Mouse (Mus musculus) intestine, embryonic 15.5 days (tissue): ENCODE measurements at regions not wholly inside any gene's neighbourhood (a gene's known extent, or its start where the extent isn't known, plus 50 kb on each side); places are given as distances from the start of the nearest gene placed in this dataset.
A peak's percentile ranks its signal among the peaks of the same experiment; 100 is the strongest.

Source experiments
- ATAC-seq: fragments of 200-750 bp; cut with Nextera tagmentation; 2 replicates; pipeline ENCODE4 v1.8.0; 2017; ENCODE audit warnings: moderate TSS enrichment, moderate library complexity
- H3K27ac ChIP-seq: fragments of 300-500 bp; sonication (generic); 2 replicates; pipeline ENCODE4 v1.5.1; 2015; ENCODE audit warnings: mild to moderate bottlenecking, inconsistent platforms
- H3K27me3 ChIP-seq: fragments of 300-500 bp; sonication (generic); replicated peaks from 2 replicates; pipeline ENCODE4 v1.6.1; 2015; ENCODE audit warnings: inconsistent platforms
- H3K36me3 ChIP-seq: fragments of 300-500 bp; sonication (generic); 2 replicates; pipeline ENCODE4 v1.6.1; 2015; ENCODE audit warnings: inconsistent platforms
- H3K4me1 ChIP-seq: fragments of 300-500 bp; sonication (generic); replicated peaks from 2 replicates; pipeline ENCODE4 v1.6.1; 2015; ENCODE audit warnings: inconsistent platforms
- H3K4me2 ChIP-seq: fragments of 300-500 bp; sonication (generic); replicated peaks from 2 replicates; pipeline ENCODE4 v1.6.1; 2015; ENCODE audit warnings: mild to moderate bottlenecking, inconsistent platforms
- H3K4me3 ChIP-seq: fragments of 300-500 bp; sonication (generic); replicated peaks from 2 replicates; pipeline ENCODE4 v1.5.1; 2015; ENCODE audit warnings: inconsistent platforms
- H3K9ac ChIP-seq: fragments of 300-500 bp; sonication (generic); 2 replicates; pipeline ENCODE4 v1.6.1; 2015; ENCODE audit warnings: inconsistent platforms
- H3K9me3 ChIP-seq: fragments of 300-500 bp; sonication (generic); 2 replicates; pipeline ENCODE4 v1.6.1; 2016; ENCODE audit warnings: inconsistent platforms
- whole genome bisulfite sequencing: fragments of 180-500 bp; shearing (Covaris S2); methylation state at CpG from one replicate; pipeline ENCODE4 v1.1.7; 2015; 5-methylcytosine and 5-hydroxymethylcytosine counted together

DNA sequence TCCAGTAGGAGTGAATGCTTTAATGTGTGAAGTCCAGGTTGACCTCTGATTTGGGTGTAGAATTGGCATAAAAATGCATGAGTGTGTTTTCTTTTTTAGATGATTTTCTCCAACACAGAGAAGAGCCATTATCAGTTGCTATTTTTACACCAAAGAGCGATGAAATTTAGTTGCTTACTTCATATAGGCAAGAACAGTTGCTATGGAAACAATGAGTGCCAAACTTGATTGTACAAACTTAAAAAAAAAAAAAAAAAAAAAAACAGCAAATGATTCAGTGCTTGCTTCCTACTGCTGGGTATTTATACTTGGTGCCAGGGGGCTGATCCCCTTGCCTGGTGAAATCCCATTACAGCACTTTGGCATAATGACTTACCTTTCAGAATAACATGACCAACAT is 268.0 kb downstream of the Sec23a start:
- Histone ChIP-seq H3K27ac (no peak overlapping the region), H3K4me1 (no peaks in the 10 kb centered on the region), H3K9ac (no peak overlapping the region), H3K9me3 (no peaks in the 10 kb centered on the region), H3K36me3 (no peaks in the 10 kb centered on the region), H3K4me2 (no peak overlapping the region), H3K4me3 (no peak overlapping the region), H3K27me3 (no peaks in the 10 kb centered on the region)
- 91% methylated on average over 1 of the region's 1 CpGs for whole genome bisulfite sequencing
- no peak for ATAC-seq

DNA sequence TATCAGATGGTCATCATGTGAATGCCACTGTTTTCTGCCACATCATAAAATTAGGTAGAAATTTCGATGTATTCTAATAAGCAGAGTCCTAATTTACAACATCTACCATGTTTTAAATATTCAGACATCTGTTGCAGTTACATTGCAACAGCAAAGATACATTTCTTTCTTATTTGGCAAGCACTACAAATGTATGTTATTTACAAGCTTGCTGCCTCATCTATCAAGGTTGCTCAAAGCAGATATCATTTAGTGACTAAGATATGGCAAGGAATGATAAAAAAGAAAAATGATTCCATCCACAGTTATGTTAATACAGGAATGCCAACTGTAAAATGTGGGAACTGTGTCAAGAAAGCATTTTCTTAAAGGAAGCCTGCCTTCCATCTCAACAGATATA is 283.7 kb downstream of the Sec23a start:
- H3K4me3 ChIP-seq, result no peak overlapping the region
- H3K9ac ChIP-seq, result no peak overlapping the region
- H3K9me3 ChIP-seq, result no peaks in the 10 kb centered on the region
- H3K4me2 ChIP-seq, result no peak overlapping the region
- no peak for ATAC-seq
- H3K27me3 ChIP-seq, result no peaks in the 10 kb centered on the region
- no peaks in the 10 kb centered on the region for H3K36me3 ChIP-seq
- 44% methylated on average over 1 of the region's 1 CpGs for WGBS
- no peak overlapping the region for H3K27ac ChIP-seq
- H3K4me1 ChIP-seq, result no peaks in the 10 kb centered on the region

DNA sequence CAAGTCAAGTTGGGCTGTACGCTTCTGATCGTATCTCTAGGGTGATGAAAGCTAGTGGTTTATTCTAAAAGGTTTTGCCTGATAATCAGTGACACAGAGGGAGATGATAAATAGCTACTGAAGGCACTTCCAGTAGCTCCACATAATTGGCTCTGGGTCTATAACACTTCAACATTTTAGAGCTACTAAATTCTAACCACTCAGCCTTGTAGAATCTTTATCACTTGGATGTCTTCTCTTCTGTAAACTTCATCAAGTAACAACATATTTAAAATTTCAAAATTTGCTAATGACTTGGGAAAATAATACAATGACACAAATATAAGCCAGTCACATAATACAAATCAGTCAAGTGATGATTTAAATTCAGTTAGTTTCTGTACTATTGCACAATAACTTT is 284.3 kb downstream of the Sec23a start:
- Histone ChIP-seq H3K9ac (no peak overlapping the region), H3K36me3 (no peaks in the 10 kb centered on the region), H3K4me3 (no peak overlapping the region), H3K4me2 (no peak overlapping the region), H3K9me3 (no peaks in the 10 kb centered on the region), H3K27me3 (no peaks in the 10 kb centered on the region), H3K27ac (no peak overlapping the region), H3K4me1 (no peaks in the 10 kb centered on the region)
- no peak for ATAC-seq
- WGBS, result 80% methylated on average over 2 of the region's 2 CpGs

DNA sequence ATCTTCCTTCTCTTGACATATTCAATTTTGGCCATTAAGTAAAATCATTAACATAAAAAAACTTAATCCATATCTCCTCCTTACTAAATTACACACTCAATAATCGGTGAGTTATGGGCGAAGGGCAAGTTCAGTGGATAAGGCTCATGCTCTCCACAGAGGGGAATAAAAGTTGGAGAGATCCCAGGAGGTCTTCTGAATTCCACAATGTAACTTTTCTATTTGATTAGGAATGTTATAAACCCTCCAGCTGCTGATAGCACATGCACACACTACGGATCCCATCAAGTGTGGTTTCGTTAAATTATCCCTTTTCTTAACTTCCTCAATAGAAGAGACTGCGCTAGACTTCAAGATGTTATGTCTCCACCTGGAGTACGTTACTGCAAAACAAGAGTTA is 293.9 kb downstream of the Sec23a start:
- no peak overlapping the region for H3K4me2 ChIP-seq
- no peak overlapping the region for H3K9ac ChIP-seq
- no peak overlapping the region for H3K27ac ChIP-seq
- no peak overlapping the region for H3K4me3 ChIP-seq
- H3K27me3 ChIP-seq, result no peaks in the 10 kb centered on the region
- no peaks in the 10 kb centered on the region for H3K4me1 ChIP-seq
- no peaks in the 10 kb centered on the region for H3K36me3 ChIP-seq
- ATAC-seq, result no peak
- 74% methylated on average over 6 of the region's 6 CpGs for WGBS
- no peaks in the 10 kb centered on the region for H3K9me3 ChIP-seq

DNA sequence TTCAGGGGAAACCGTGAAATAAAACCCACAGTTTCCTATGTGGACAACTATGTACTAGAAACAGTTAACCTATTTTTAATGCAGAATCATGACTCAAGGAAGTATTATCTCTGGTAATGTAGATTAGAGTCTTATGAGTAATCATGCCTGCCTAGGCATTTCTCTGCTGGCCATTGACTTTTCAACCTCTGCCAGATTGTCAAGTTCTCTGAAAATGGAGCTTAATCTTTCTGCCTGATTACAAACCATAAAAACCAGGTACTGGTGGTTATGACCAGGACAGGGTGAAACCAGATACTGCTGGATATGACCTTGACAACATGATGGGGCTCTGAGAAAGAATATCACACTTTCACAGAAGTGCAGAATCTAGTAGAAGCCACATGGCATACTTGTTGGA is 297.6 kb downstream of the Sec23a start:
- H3K27ac ChIP-seq, result no peak overlapping the region
- ATAC-seq, result peak; percentile 45; the same call in 1 of the 2 replicates
- no peak overlapping the region for H3K9ac ChIP-seq
- H3K4me1 ChIP-seq, result no peaks in the 10 kb centered on the region
- no peak overlapping the region for H3K4me2 ChIP-seq
- no peak overlapping the region for H3K4me3 ChIP-seq
- no peaks in the 10 kb centered on the region for H3K36me3 ChIP-seq
- WGBS, result 81% methylated on average over 1 of the region's 1 CpGs
- no peaks in the 10 kb centered on the region for H3K27me3 ChIP-seq
- no peaks in the 10 kb centered on the region for H3K9me3 ChIP-seq

DNA sequence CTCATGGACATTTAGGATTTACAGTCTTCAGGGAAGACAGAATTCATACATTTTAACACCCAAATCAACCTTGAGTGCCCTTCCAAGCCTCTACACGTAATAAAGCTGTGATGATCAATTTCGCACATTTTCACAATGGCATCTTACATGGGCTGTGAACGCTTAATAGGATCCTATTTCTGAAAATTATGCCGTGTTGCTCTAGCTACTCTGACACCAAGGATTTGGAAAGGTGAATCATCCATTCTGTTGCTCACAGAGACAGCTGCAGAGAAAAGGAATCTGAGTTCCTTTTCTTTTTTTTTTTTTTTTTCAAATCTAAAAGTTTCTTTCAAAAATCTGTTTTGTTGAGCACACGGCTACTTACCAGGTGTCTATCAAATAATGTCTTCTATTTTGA is 316.1 kb downstream of the Sec23a start:
- no peak for ATAC-seq
- Histone ChIP-seq H3K9ac (no peak overlapping the region), H3K4me3 (no peak overlapping the region), H3K4me2 (no peak overlapping the region), H3K4me1 (no peaks in the 10 kb centered on the region), H3K27me3 (no peaks in the 10 kb centered on the region), H3K27ac (no peak overlapping the region), H3K9me3 (no peaks in the 10 kb centered on the region), H3K36me3 (no peaks in the 10 kb centered on the region)
- WGBS, result 82% methylated on average over 5 of the region's 5 CpGs

DNA sequence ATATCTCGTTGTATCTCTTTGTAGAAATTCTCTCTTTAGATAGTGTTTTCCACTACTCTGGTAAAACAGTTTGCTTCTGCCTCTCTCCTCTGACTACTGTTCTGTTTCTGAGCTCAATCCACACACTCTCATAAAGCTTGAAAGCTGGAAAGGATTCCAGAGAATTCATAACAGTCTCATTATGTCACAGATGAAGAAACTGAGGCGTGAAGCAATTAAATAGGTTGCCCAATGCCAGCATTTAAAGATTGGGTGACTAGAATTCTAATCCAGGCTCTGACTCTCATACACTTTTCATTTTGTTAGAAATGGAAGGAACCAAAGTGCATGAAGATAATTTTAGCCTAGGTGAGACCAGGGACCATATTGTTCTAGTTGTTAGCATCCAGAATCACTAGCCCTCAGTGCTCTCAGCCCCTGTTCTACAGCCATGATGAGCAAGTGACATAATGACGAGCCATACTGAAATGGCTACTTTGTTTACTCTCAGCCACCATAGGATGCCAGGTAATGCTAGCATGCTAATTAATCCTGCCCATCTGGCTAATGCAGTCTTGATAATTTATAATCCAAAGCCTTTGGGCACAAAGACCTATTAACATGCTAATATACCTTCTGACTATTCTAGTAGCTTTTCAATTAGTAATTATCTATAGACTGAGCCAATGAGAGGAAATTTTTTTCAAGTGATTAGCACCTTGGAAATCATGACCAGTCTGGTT is 341.7 kb downstream of the Sec23a start:
- no peak overlapping the region for H3K4me2 ChIP-seq
- no peak for ATAC-seq
- H3K9me3 ChIP-seq, result no peaks in the 10 kb centered on the region
- no peak overlapping the region for H3K27ac ChIP-seq
- H3K4me3 ChIP-seq, result no peak overlapping the region
- 82% methylated on average over 3 of the region's 3 CpGs for WGBS
- no peak overlapping the region for H3K9ac ChIP-seq
- no peaks in the 10 kb centered on the region for H3K36me3 ChIP-seq
- H3K4me1 ChIP-seq, result no peaks in the 10 kb centered on the region
- no peaks in the 10 kb centered on the region for H3K27me3 ChIP-seq

DNA sequence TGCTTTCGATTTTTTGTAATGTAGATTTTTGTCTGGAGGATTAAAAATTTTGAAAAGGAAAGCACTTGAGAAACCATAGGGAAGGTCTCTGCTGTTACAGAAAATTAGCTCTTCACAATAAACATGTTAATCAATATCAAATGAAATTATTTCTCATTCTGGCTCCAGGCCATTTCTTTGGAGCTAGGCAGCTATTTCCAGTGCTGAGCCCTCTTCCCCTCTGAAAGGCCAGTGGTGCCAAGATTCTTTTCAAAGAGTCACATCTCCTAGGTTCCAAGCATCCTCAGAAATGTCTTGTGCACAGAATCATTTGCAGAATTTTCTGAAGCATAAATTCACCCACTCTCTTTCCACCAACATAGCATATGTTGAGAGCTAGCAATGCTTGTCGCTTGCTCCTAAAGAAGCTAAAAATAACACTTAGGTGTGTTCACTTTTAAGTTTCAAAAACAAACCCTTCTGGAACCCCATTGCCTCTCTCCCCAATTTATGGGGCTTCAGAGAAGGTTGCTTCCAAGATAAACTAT is 357.2 kb downstream of the Sec23a start:
- H3K27ac ChIP-seq, result no peak overlapping the region
- 91% methylated on average over 2 of the region's 2 CpGs for WGBS
- no peak for ATAC-seq
- no peaks in the 10 kb centered on the region for H3K9me3 ChIP-seq
- H3K36me3 ChIP-seq, result no peaks in the 10 kb centered on the region
- H3K4me1 ChIP-seq, result no peaks in the 10 kb centered on the region
- no peaks in the 10 kb centered on the region for H3K27me3 ChIP-seq
- H3K4me3 ChIP-seq, result no peak overlapping the region
- H3K4me2 ChIP-seq, result no peak overlapping the region
- no peak overlapping the region for H3K9ac ChIP-seq

DNA sequence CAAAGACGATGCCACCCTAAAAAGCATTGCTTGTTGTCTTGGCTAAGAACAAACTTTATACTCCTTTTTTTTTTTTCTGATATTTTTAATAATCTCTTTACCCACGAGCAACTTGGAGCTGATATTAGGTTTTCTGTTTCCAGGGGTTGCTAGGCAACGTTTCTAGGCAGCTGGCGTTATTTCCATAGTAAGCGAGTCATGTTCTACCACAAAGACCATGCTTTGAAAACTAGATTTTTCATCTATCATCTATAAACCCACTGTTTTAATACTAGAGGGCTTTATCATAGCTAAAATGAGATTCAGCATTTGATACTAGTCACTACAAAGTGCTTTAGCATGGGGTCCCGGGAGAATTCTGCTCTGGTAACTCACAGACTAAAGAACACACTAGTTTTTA is 358.1 kb downstream of the Sec23a start:
- Histone ChIP-seq H3K27me3 (no peaks in the 10 kb centered on the region), H3K4me2 (no peak overlapping the region), H3K4me3 (no peak overlapping the region), H3K4me1 (no peaks in the 10 kb centered on the region), H3K9me3 (no peaks in the 10 kb centered on the region), H3K36me3 (no peaks in the 10 kb centered on the region), H3K9ac (no peak overlapping the region), H3K27ac (no peak overlapping the region)
- 80% methylated on average over 6 of the region's 6 CpGs for WGBS
- ATAC-seq, result no peak

DNA sequence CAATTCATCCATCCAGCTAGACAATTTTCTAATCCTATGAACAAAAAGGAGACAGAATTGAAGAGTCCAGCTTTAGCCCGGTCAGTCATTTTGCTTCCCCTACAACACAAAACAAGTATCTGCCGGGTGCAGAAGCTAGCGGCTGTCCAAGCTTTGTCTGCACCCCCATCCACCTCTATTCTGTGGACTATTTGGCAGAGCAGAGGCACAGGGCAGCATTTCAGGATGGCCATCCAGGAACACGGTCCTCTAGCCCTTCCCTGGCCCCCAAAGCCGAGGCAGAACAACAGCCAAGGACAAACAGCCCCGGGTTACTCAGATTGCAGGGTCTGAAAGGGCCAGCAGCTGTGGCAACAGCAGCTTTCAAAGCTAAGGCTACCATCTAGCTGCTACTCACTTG is 358.6 kb downstream of the Sec23a start:
- Histone ChIP-seq H3K36me3 (no peaks in the 10 kb centered on the region), H3K4me3 (no peak overlapping the region), H3K9ac (no peak overlapping the region), H3K4me1 (no peaks in the 10 kb centered on the region), H3K27me3 (no peaks in the 10 kb centered on the region), H3K27ac (no peak overlapping the region), H3K9me3 (no peaks in the 10 kb centered on the region), H3K4me2 (no peak overlapping the region)
- no peak for ATAC-seq
- 80% methylated on average over 6 of the region's 6 CpGs for WGBS

DNA sequence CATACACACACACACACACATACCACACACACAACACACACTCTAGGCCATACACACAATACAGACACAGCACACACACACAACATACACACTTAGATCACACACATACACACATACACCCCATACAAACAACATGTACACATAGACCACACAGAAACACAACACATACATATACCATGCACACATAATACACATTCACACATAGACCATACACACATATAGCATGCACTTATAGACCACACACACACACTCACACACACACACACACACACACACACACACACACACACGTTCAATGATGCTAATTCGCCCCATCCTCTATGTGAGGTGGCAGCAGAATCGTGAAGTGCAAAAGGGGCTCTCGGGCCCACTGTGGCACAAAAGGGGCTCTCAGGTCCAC is 359.1 kb downstream of the Sec23a start:
- Histone ChIP-seq H3K9ac (no peak overlapping the region), H3K27ac (no peak overlapping the region), H3K9me3 (no peaks in the 10 kb centered on the region), H3K36me3 (no peaks in the 10 kb centered on the region), H3K27me3 (no peaks in the 10 kb centered on the region), H3K4me1 (no peaks in the 10 kb centered on the region), H3K4me2 (no peak overlapping the region), H3K4me3 (no peak overlapping the region)
- 91% methylated on average over 4 of the region's 4 CpGs for WGBS
- ATAC-seq, result no peak

DNA sequence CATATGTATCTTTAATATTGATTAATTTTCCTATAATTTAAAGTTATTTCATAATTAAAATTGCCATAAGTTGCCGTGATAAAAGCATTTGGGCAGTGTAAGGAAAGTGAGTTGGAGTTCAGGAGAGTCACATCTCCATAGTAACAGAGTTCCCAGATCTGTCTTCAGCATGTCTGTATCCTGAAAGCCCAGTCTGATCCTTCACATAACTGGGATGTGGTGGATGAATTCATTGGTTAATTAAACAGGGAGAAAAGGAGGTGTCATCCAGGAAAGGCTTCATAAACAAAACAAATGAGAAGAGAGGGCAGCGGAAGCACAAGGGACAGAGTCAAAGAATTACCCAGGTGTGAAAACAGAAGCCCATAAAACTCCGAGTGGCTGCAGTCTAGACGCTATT is 363.5 kb downstream of the Sec23a start:
- ATAC-seq, result no peak
- no peak overlapping the region for H3K4me3 ChIP-seq
- H3K4me1 ChIP-seq, result no peaks in the 10 kb centered on the region
- H3K9me3 ChIP-seq, result no peaks in the 10 kb centered on the region
- no peaks in the 10 kb centered on the region for H3K36me3 ChIP-seq
- no peak overlapping the region for H3K9ac ChIP-seq
- 31% methylated on average over 4 of the region's 4 CpGs for WGBS
- no peak overlapping the region for H3K4me2 ChIP-seq
- H3K27me3 ChIP-seq, result no peaks in the 10 kb centered on the region
- no peak overlapping the region for H3K27ac ChIP-seq

DNA sequence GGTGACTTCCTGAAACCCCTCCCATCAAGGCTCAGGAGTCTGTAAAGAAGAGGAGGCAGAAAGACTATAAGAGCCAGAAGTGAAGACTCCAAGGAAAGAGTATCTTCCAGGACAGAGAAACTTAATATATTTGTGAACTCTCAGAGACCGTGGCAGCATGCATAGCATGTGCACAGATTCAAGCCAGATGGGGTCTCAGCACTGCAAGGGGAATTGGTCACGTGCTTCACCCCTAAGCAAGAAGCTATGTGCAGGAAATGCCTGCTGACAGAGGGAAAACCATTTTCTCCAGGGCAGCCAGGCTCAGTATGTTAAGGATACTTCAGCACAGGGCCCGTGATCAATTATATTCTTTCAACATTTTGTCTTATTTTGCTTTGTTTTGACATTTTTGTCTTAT is 368.0 kb downstream of the Sec23a start:
- Histone ChIP-seq H3K4me2 (no peak overlapping the region), H3K9ac (no peak overlapping the region), H3K27ac (no peak overlapping the region), H3K36me3 (no peaks in the 10 kb centered on the region), H3K4me1 (no peaks in the 10 kb centered on the region), H3K27me3 (no peaks in the 10 kb centered on the region), H3K4me3 (no peak overlapping the region), H3K9me3 (no peaks in the 10 kb centered on the region)
- WGBS, result 68% methylated on average over 3 of the region's 3 CpGs
- ATAC-seq, result no peak
